Mouse (Mus musculus) A20 (cell line): ENCODE results near the gene Snrnp70.

ENCODE experiments used
- DNase-seq: peaks from one replicate; pipeline ENCODE4 v3.0.0-alpha.2; 2011; ENCODE audit warnings: low read depth, low spot score

The Snrnp70 gene

GRCm38 (mm10) chr7:45395578-45396336 lies at the start of gene Snrnp70:
Snrnp70 (minus strand) TSS chr7:45395742.
- DNase-seq, result peak; percentile 100

GRCm38 (mm10) chr7:45443526-45444420 lies 48.2 kb upstream of the Snrnp70 start:
- DNase-seq, result no peak

- peak; percentile 74 for DNase-seq
These were observed 42.2 kb upstream of the Snrnp70 start, which contains the start of gene Ruvbl2 for GRCm38 (mm10) chr7:45437521-45438276. Ruvbl2 (minus strand) TSS chr7:45438096.

GRCm38 (mm10) chr7:45437046-45437445 lies 41.5 kb upstream of the Snrnp70 start:
- DNase-seq, result peak; percentile 29

GRCm38 (mm10) chr7:45436444-45436843 lies 40.9 kb upstream of the Snrnp70 start:
- no peak for DNase-seq

GRCm38 (mm10) chr7:45435038-45435437 lies 39.5 kb upstream of the Snrnp70 start:
- DNase-seq, result no peak

- peak; percentile 100 for DNase-seq
These were observed 38.9 kb upstream of the Snrnp70 start, which contains the start of gene Gys1 for GRCm38 (mm10) chr7:45434203-45435015. Gys1 (plus strand) TSS chr7:45434844.

- no peak for DNase-seq
These were observed 38.3 kb upstream of the Snrnp70 start for GRCm38 (mm10) chr7:45433835-45434202.

GRCm38 (mm10) chr7:45426556-45426955 lies 31.0 kb upstream of the Snrnp70 start:
- no peak for DNase-seq

- no peak for DNase-seq
These were observed 25.7 kb upstream of the Snrnp70 start for GRCm38 (mm10) chr7:45421194-45421593.

GRCm38 (mm10) chr7:45420615-45420919 lies 25.0 kb upstream of the Snrnp70 start, which contains the start of gene Lhb:
Lhb (plus strand) TSS chr7:45420820.
- no peak for DNase-seq

GRCm38 (mm10) chr7:45419859-45420614 lies 24.5 kb upstream of the Snrnp70 start:
- no peak for DNase-seq

- no peak for DNase-seq
These were observed 22.5 kb upstream of the Snrnp70 start for GRCm38 (mm10) chr7:45417962-45418492.

- no peak for DNase-seq
These were observed 20.1 kb upstream of the Snrnp70 start for GRCm38 (mm10) chr7:45415636-45416035.

GRCm38 (mm10) chr7:45414740-45415224 lies 19.2 kb upstream of the Snrnp70 start:
- DNase-seq, result no peak

GRCm38 (mm10) chr7:45413864-45414739 lies 18.6 kb upstream of the Snrnp70 start:
- DNase-seq, result no peak

- peak; percentile 63 for DNase-seq
These were observed 17.7 kb upstream of the Snrnp70 start, which contains the start of gene Ntf5 for GRCm38 (mm10) chr7:45413113-45413863. Ntf5 (plus strand) TSS chr7:45413695.

GRCm38 (mm10) chr7:45412421-45412820 lies 16.9 kb upstream of the Snrnp70 start:
- DNase-seq, result no peak
